Mouse (Mus musculus) B cell, adult 2 months (primary cell): ENCODE measurements around the gene Ifnk.

Experiments
- DNase-seq, 2 experiments: peaks; one replicate each; pipeline ENCODE4 v3.0.0; 2022

Ifnk gene

GRCm38 (mm10) chr4:35140317-35140716 is 11.5 kb upstream of the Ifnk start:
- peak; percentile 24 for DNase-seq

DNA sequence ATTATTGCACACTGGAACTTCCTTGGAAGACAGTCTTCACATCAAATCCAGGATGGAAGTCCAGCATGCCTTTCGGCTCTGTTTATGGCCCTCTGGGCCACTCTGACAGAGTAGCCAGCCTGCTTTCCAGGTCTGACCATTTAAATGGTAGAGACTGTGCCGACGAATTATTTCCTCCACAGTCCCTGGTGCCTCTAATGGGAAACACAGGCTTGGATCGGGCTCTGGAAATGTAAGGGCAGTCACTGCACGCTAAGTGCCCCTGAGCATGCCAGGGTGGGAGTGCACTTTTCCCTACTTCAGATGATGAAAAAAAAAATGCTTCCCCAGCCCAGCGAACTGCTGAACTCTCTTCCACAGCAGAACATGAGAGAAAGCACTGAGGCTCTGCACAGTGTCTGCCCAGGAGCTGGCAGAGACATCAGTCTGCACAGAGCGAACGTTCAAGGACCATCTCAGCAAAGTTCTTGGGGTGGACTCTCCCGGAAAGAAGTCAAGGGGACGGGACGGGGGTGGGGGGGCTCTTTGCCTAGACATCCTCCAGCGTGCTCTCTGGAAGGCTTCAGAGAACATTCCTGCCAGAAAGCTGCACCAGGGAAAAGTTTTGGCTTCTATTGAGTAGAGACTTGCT is 8.3 kb upstream of the Ifnk start:
- no peak for DNase-seq

DNA sequence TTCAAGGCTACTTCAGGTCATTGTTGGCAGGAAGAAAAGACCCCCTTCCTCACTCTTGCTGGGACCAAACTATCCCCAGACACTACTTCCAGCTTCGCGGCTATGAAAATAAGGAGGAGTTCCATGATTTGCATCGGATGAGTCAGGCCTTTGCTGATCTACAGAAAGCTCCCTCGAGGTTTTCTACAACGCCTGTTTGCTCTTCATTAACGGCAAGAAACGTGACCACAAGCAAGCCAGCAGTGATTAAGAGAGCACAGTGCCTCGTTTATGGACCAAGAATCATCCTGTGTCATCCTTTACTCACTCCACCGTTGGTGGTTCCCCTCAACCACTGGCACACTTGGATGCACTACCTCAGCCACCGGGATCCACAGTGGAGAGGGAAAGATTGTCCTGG is 6.1 kb upstream of the Ifnk start:
- no peak for DNase-seq

GRCm38 (mm10) chr4:35146597-35146996 is 5.3 kb upstream of the Ifnk start:
- DNase-seq: no peak

DNA sequence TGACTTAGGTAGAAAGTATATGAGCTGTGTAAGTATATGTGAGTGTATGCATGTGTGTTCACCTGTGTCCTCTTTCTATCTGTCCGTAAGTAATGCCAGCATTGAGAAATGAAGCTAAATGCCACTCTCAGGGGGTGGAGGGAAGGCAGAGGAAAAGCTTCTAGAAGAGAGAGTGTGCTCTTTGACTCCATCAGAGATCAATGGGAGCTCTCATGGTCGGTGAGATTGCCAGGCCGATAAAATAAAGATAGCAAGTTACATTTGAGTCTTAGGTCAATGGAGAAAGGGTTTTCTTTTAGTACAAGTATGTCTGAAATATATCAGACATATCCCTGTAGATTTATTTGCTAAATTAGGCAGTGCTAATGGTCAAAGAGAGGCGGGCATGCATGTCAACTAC is 3.5 kb upstream of the Ifnk start:
- no peak for DNase-seq

- no peak for DNase-seq
These were observed 1.1 kb upstream of the Ifnk start for GRCm38 (mm10) chr4:35150706-35151105.

DNA sequence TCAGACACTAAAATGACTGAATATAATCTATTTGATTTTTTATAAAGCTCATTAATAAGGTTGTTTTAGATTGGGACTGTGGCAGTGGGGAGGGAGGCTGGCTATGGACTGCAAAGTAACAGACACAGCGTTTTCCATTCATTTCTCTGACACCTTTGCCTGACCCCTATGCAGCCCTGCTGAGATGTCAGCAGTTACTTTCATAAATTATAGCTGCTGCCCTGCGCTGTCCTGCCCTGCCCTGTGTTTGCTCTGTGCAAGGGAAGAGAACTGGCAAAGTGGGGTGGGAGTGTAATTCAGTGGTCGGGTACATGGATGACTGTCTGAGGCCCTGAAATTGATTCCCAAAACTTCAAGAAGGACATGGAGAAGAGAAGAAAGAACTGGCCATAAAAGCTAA is 2.2 kb downstream of the Ifnk start:
- DNase-seq: no peak

GRCm38 (mm10) chr4:35155132-35155922 is 3.5 kb downstream of the Ifnk start:
- DNase-seq: peak; percentile 72 to 74

DNA sequence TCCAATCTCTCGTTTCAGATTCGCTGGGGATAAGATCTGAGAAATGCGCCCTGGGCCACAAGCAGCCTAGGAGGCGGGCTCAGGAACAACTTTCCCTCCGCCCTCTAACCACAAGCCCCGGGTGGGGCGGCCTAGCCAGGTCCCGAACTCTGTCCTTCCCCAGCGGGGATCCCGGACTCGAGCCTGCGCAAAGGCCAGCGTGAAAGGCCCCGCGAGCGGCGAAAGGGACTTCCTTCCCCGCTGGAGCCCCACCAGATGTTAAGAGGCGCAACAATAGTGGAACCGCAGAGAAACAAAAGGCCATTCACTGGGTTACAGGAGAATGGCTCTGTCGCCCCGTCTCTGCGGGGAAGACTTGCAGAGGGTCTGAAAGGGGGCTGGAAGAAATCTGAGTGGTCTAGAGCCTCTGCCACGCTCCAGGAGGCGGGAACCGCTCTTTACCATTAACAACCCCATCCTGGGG is 4.3 kb downstream of the Ifnk start:
- DNase-seq: peak; percentile 55 to 65

GRCm38 (mm10) chr4:35156751-35157611 is 5.1 kb downstream of the Ifnk start, which contains the start of gene Mob3b:
Gene Mob3b, minus strand, starts transcription at chr4:35157484.
- peak; percentile 91 for DNase-seq

- DNase-seq: no peak
These were observed 6.0 kb downstream of the Ifnk start for GRCm38 (mm10) chr4:35157815-35158214.

DNA sequence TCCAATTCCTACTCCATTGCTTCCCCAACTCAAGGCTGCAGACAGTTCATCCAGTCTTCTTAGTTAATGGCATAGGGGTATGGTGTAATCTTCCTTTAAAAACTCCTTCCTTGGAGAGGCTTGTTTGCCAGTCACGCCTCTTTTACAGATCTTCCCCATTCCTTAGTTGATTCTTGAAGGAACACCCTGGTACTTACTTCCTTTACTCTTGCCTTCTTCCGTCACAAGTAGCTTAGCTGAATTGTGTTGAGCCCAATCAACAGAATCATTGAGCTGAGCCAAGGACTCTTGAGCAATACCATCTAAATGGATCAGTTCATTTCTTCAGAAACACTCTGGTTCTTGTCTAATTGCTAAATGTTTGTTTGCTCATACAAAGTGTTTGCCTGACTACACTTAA is 13.4 kb downstream of the Ifnk start:
- DNase-seq: no peak

DNA sequence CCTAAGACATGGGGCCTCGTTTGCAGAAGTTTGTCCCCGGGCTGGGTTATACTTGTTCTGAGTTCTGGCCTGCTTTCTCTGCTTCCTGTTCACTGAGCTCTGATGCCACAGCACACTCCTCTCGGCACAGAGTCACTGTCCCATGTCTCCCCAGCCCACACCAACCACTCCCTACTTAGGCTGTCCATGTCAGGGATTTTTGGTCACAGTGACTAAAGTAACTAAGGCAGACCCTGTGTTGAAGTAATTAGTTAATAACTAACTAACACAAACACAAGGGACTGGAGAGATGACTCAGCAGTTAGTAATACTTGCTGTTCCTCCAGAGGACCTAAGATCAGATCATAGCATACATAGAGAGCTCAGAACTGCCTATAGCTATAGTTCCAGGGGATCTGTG is 14.1 kb downstream of the Ifnk start:
- DNase-seq: no peak

DNA sequence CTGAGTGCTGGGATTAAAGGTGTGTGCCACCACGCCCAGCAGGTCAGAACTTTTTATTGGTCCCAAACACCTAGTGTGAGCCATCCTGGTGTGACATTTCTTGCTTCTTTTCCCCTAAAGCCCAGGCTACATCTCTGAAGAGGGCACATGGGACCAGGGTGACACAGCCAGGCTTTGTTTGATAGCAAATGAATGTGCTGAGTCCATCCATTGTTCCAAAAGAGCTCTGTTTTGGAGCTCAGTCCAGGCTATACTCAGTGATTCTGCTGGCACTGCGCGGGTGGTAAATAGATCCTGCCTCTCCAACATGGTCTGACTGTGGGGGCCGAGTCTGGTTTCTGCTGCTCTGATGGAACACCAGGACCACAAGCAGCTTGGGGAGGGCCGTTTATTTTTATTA is 16.0 kb downstream of the Ifnk start:
- DNase-seq: no peak

GRCm38 (mm10) chr4:35169571-35170125 is 17.8 kb downstream of the Ifnk start:
- DNase-seq: no peak

DNA sequence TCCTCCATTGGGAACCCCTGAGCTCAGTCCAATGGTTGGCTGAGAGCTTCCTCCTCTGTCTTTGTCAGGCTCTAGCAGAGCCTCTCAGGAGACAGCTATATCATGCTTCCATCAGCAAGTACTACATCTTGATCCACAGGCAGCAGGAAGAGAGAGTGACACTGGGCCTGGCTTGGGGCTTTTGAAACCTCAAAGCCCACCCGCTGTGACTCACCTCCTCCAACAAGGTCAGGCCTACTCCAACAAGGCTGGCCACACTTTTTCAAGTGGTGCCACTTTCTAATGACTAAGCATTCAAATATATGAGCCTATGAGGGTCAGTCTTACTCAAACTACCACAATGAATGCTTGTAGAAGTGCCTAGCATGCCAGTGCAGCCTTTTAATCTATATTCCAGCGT is 20.6 kb downstream of the Ifnk start:
- no peak for DNase-seq

GRCm38 (mm10) chr4:35173551-35173950 is 21.7 kb downstream of the Ifnk start:
- no peak for DNase-seq

DNA sequence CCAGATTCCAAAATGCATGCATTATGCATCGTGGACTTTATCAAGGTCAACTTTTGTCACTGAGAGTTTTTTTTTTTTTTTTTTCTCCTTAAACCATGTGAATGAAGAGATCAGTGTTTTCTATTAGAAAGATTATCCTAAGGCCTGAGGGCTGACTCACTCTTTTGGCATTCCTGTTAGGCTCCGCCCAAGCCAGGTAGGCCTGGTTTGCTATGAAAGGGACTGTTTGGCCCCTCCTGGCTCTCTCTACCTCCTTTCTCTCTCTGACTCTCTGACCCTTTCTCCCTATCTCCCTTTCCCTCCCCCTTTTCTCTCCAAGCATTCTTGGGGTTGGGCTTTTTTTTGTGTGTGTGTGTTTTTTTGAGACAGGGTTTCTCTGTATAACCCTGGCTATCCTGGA is 23.7 kb downstream of the Ifnk start:
- DNase-seq: no peak

DNA sequence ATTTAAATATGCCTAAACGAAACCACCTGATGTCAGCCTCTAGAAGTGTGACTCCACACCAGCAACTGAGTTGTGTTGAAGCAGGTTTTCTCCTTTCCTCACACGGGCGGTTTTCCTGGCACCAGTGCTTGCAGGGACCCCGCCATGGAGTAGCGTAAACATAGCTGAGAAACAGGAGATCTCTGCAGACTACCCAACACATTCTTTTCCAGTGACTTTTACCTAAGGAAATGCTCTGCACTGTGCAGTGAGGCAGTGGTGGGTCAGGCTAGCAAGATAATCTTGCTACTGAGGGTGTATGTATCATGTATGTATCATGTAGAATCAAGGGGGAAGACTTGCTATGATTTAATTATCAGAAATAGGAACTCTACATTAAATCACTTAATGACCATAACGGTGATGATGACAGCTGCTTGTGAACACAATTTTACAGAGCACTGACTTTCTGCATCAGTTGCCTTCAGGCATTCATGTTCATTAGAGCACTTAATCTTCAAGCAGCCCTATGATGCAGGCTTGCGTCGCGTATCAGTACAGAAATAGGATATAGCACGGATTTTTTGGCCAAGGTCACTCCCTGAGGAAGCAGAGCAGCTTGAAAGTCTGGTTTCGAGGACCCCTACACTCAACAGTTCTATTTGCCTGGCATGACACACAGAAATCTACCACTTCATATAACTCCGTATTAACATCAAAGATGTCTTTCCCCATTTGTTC is 26.2 kb downstream of the Ifnk start:
- DNase-seq: no peak

DNA sequence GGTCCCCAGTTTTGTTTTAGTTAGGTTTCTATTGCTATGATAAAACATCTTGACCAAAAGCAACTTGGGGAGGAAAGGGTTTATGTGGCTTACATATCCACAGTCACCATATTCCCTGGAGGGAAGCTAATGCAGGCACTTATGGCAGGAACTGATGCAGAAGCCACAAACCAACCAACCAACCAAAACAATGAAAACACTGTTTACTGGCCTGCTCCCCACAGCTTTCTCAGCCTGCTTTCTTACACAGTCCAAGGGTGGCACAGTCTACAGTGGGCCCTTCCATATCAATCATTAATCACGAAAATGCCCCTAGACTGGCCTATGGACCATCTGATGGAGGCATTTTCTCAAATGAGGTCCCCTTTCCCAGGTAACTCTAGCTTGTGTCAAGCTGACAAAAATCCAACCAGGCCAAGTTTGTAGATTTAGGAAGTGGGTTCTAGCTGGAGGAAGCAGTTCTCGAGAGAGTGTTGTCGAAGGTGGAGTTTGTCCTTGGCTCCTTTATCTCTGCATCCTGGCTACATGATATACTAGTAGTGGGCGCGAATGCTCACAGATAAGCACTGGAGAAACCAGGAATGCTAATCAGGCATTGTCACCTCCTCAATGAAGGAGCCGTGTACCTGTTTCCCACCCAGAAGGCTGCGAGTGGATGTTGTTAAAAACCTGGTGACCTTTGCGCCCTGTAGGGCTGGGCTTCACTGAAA is 35.9 kb downstream of the Ifnk start:
- no peak for DNase-seq

DNA sequence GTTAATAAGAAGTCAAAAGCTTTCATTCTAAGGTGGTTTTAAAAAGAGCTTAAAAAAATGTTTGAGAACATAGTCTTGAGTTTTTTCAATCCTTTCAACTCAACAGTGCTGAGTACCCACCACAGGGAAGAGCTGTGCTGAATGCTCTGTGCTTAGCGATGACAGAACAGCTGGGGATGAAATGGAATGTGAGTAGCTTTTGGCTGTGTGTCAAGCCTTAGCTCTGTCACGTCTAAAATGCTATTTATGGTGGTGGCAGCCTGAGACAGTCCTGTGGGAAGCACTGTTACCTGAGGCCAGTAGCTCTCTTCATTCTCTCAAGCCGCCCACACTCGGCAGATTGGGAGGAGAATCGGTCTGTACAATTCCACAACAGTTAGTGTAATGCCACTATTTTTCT is 37.9 kb downstream of the Ifnk start:
- DNase-seq: no peak

DNA sequence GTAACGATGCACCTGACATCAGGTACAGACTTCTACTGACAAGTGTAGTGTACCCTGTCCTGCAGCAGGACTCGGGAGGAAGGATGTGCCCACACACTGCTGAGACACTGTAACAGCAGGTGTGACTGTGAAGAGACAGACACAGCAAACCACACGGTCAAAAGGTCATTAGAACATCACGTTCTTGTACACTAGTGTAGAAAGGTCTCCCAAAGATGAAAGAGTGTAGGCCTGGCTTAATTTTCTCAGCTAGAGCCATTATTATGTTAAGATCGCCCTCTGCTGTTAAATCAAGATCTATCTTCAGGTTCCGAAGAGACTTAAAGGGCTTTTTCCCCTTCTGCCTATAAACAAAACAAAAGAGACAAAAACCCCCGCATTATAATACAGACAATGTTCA is 40.9 kb downstream of the Ifnk start:
- no peak for DNase-seq
